Mouse (Mus musculus) fat pad, adult 2 months (tissue): ENCODE measurements at regions not wholly inside any gene's neighbourhood (a gene's known extent, or its start where the extent isn't known, plus 50 kb on each side); places are given as distances from the start of the nearest gene placed in this dataset.

Experiments
- DNase-seq: peaks from one replicate; pipeline ENCODE4 v3.0.0-alpha.2; 2011; ENCODE audit warnings: low read depth, low spot score; ENCODE audit errors: extremely low read depth

DNA sequence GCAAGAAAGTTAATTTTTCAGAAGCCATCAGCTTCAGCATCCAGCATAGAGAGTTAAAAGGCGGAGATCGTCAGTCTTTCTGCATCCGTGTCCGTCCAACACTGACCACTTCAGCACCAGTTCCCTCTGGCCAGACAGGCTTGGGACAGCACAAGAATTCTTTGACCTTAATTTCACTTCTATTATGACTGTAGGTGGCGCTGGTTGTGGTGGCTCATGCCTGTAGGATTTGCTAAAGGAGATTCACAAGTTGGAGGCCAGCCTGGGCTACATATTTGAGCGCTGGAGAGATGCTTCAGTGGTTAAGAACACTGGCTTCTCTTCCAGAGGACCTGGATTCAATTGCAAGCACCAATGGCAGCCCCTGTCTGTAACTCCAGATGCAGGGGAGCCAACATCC lies 66.0 kb downstream of the Amer2 start:
- no peak for DNase-seq

- DNase-seq = no peak
These were observed 70.9 kb downstream of the Amer2 start for GRCm38 (mm10) chr14:60443821-60444551.

DNA sequence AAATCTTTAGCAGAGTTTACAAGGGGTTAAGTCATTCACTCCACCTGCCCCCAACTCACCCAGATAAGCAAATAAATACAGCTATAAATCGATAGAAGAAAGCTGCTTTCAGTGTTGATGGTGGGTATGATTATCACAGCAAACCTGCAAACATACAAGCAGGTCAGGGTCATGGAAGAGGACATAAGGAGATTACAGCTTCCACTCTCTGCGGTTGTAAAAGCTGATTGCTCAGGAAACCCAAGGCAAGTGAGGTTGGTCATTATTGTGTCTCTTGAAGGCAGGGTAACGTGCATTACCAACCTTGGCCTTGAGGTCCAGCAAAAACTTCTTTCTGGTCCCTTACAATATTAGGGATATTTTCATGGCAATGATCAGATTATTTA lies 71.5 kb downstream of the Amer2 start:
- no peak for DNase-seq

GRCm38 (mm10) chr14:60446037-60446436 lies 73.0 kb downstream of the Amer2 start:
- DNase-seq = no peak

DNA sequence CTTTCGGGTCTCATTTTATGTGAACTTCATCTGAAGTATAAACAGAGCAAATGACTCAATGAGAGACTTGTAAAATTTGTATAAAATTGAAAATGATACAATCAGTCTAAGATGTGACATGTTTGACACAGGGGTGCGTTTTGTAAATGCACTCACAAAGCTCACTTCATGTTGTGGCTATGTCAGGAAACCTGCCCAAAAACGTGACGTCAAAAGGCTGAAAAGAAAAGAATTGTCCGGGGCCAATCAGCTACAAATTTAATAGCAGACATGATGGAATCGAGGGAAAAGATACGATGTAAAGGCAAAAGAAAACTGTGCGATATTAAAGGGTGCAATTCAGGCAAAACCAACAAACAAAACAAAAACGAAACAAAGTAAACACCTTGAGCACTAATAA lies 78.2 kb downstream of the Amer2 start:
- DNase-seq = no peak

DNA sequence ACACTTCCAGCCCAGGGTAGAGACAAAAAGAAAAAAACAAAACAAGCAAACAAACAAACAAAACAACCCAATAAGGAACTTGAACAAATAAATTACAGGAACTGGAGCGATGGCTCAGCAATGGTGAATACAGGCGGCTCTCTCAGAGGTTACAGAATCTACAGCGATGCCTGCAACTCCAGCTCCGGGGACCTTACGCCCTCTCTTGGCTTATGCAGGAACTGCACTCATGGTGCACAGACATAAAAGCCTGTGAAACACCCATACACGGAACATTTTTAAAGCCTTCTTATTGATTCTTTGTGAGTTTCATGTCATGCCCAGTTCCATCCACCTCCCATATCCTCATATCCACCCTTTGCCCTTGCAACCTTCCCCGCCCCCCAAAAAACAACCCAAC lies 78.6 kb downstream of the Amer2 start:
- no peak for DNase-seq

GRCm38 (mm10) chr14:60456767-60457166 lies 83.7 kb downstream of the Amer2 start:
- DNase-seq = no peak

GRCm38 (mm10) chr14:60484996-60485888 lies 112.2 kb downstream of the Amer2 start:
- no peak for DNase-seq

GRCm38 (mm10) chr14:60485889-60486274 lies 112.8 kb downstream of the Amer2 start:
- no peak for DNase-seq

DNA sequence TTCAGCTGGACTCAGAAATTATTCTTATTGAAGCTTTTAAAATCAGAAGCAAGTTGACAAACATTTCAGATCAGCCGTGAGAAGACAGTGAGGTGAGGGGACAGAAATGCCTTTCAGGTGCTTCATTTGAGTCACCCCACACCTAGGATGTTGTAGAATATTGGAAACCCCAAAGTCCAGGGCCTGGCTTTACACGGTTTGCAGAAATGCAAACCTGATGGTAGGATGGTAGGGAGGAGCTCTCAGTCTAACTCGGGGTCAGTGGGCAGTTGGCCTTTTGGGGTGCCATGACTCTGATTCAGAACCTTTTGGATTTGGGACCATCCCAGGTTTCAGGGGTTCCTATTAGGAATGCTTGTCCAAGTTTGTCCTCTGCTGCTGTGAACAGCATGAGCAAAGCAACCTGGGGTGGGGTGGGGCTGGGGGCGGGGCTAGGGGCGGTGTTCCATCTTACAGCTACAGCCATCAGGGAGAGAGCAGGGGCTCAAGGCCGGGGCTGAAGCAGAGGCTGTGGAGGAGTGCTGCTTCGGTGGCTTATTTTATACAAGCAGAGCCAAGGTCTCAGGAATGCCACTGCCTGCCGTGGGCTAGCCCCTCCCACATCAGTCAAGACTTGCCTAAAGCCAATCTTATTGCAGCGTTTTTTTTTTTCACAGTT lies 113.3 kb downstream of the Amer2 start:
- no peak for DNase-seq

- DNase-seq = no peak
These were observed 116.1 kb downstream of the Amer2 start for GRCm38 (mm10) chr14:60489111-60489510.

DNA sequence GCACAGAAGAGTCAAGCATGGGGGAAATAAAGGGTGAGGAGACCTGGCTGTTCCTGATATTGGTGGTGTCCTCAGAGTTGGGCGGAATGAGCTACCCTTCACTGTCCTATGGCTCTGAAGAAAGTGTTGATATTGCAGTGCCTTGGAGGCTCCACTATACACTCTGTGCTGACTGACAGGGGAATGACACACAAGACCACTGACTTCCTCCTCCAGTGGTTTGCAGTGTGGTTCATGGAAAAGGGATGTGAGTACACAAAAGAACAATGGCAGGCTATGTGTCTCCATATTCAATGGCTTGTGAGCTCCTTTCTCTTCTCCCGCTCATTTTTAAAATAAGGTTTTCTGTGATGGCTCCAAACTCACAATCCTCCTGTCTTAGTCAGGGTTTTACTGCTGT lies 117.8 kb downstream of the Amer2 start:
- DNase-seq = no peak

DNA sequence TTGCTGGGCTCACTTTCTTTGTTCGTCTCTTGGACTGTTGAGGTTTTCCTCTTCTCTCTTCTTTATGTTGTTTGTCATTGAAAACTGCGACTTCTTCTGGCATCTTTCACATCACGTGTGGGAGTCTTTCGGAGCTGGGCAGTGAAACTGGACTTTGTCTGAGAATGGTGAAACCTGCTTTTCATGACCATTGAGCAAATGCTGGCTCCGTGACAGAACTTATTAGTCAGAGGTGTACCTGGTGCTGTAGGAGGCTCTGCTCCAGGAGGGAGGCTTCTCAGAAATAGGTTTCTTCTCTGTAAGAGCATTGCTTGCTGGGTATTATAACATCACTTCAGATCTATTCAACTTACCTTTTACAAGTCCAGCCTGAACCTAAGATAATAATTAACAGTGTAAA lies 122.4 kb downstream of the Amer2 start:
- peak; percentile 18 for DNase-seq

- DNase-seq = no peak
These were observed 129.5 kb downstream of the Amer2 start for GRCm38 (mm10) chr14:60502552-60502951.

DNA sequence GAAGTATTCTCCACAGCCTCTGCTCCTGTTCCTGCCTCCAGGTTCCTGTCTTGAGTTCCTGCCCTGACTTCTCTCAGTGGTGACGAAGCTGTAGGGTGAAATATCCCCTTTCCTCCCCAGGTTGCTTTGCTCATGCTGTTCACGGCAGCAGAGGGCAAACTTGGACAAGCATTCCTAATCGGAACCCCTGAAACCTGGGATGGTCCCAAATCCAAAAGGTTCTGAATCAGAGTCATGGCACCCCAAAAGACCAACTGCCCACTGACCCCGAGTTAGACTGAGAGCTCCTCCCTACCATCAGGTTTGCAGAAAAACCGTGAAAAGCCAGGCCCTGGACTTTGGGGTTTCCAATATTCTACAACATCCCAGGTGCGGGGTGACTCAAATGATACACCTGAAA lies 128.7 kb upstream of the Spata13 start:
- no peak for DNase-seq

DNA sequence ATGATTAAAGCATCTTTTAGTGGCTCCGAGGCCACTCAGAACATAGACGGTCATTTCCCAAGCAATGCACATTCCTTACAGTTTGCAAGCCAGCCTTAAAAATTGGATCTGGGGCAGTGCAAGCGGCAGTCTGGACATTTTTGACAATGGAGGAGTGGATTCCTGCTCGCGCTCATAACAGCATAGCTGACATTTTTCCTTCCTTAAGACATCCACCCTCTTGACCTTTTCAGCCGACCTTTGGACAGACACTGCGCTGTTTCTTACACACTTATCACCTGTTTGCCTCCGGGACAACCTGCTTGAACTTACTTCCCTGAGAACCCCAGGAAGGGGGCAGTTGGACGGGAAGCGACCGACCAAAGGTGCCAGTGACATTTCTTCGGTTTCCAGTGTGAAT lies 127.5 kb upstream of the Spata13 start:
- DNase-seq = no peak

DNA sequence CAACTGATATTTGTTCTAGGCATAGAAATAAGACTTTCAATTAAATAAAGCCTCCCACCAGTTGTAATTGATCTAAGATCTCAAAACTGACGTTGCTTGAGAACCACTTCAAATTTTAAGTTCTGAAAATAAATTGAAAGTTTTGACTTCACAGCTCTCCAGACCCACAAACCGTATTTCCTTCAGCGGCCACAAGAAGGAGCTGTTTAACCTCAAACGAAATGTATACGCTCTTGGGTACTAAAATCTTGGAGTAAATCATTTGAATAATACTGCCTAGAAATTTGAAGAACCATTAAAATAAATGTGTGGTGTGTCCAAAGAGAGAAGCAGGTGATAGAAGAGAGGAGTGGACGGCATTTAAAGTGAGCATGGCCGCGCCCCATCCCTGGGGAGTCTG lies 120.2 kb upstream of the Spata13 start:
- no peak for DNase-seq

DNA sequence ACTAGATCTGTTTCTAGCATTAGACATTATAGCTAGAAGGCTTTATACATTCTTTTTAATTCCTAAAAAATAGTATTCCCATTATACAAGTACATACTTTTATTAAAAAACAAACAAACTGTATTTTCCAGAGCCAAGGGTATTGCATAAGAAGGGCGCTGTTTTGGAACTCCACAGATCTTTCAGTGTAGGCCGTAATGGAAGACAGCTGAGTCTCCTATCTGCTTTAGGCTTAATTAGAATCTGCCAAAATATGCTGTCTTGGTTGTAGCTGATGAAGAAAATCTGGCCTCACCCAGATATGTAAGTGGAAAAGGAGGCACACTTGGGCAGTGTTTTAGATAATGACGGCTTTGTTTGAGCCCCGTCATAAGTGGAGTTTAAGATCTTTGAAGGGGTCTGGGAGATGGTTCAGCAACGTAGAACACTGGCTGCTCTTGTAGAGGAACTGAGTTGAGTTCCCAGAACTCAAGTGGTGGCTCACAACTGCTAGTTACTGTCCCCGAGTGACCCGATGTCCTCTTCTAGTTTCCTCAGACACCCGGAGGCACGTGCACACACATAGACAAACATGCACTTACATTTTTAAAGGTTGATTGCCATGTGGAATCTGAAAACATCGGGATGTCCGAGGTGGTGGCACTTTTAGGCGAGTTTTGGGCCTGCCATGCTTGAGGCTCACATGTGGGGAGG lies 118.6 kb upstream of the Spata13 start:
- no peak for DNase-seq

GRCm38 (mm10) chr14:60517891-60518290 lies 115.9 kb upstream of the Spata13 start:
- no peak for DNase-seq

- DNase-seq = no peak
These were observed 110.8 kb upstream of the Spata13 start for GRCm38 (mm10) chr14:60523010-60523409.

DNA sequence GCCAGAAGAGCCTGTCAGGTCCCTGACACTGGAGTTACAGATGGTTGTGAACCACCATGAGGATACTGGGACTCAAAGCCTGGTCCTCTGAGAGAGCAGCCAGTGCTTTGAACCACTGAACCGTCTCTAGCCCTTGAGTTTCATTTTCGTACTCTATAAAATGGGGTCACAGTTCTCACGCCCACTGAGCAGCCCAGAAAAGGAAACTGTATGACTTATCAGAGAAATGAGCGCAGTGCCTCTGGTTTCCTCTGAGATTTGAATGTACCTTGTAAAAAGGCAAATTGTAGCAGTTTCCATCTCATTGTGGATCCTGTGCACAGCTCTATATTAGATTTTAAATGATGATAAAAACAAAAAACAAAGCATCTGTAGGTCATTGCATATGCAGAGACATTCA lies 108.9 kb upstream of the Spata13 start:
- DNase-seq = no peak
